Mouse (Mus musculus) T-helper 17 cell (primary cell): ENCODE results near the gene Fanca.

Experiments used
- in situ Hi-C, 2 experiments: fragments of 300-600 bp; cut with MboI, MseI; formaldehyde crosslinking; loops; 1 replicate in 1 of 2; 2 replicates in 1 of 2; pipeline ENCODE4 v1.15.1; 2025; ENCODE audit warnings: high pct_unique_total_duplicates in 2 of 2

Fanca gene

DNA sequence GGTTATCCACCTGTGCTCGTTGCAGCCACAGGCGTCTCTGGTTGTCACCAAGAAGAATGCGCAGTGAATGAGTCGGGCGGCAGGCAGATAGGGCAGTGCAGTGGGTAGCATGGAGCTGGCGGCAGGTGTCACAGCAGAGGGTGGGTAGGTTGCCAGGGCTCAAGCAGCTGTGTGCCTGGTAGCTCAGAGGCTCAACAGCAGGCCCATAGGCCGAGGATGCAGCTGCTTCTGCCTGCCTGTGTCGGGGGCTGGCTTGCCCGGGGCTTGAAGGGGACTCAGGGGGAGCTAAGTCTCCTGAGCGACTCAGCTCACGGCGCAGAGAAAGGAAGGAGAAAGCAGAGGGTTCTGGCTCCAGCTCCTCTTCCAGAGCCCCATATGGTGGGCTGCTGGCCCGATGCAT lies 85.1 kb downstream of the Fanca start:
- in situ Hi-C loops = loop anchor here in 1 of 2 experiments (5.0 kb wide), 1 partner anchor 84 kb away; the partner anchor contains the start of gene Fanca

DNA sequence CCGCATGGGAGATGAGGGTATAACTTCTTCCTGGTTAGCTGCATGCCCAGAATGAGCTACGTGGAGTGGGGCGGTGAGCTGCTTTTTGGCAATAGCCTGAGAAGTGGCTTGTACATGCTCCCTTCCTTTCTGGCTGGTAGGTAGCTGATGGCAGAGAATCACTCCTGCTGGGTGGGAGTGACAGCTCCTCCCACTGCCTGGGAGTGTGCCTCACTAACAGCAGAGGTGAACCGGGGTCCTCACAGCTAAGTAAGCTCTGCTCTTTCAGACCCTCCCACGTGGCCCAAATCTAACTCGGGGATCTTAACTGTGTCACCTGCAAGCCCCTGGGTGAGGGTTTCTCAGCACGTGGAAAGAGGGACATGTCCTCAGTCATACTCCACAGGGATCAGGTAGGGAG lies 85.8 kb downstream of the Fanca start:
- in situ Hi-C loops = loop anchor here in 1 of 2 experiments (5.0 kb wide), 1 partner anchor 85 kb away; the partner anchor contains the start of gene Fanca

DNA sequence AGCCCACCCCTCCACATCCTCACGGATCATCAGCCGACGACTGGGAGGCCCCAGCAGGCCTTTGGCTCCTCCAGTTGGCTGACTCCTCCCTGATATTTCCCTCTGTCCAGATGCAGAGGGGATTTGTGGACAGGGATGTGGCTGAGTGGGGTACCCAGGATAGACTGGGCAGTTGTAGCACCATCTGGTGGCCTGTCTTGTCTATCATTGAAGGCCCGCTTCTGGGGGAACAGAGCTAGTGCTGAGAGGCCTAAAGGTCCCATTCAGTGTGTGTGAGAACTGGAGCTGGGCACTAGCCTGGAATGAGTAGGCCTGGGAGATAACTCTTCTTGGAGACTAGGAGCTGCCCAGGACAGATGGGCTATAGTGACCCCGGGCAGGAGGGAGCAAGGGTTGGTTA lies 86.6 kb downstream of the Fanca start:
- in situ Hi-C loops = loop anchor here in 1 of 2 experiments (5.0 kb wide), 1 partner anchor 86 kb away; the partner anchor contains the start of gene Fanca

GRCm38 (mm10) chr8:123230326-123230725 lies 88.0 kb downstream of the Fanca start:
- in situ Hi-C loops = loop anchor here in 1 of 2 experiments (5.0 kb wide), 1 partner anchor 87 kb away; the partner anchor contains the start of gene Fanca

GRCm38 (mm10) chr8:123228416-123228815 lies 90.0 kb downstream of the Fanca start:
- in situ Hi-C loops = loop anchor here in 1 of 2 experiments (10.0 kb wide), 1 partner anchor 346 kb away; no protein-coding TSS in a partner anchor

DNA sequence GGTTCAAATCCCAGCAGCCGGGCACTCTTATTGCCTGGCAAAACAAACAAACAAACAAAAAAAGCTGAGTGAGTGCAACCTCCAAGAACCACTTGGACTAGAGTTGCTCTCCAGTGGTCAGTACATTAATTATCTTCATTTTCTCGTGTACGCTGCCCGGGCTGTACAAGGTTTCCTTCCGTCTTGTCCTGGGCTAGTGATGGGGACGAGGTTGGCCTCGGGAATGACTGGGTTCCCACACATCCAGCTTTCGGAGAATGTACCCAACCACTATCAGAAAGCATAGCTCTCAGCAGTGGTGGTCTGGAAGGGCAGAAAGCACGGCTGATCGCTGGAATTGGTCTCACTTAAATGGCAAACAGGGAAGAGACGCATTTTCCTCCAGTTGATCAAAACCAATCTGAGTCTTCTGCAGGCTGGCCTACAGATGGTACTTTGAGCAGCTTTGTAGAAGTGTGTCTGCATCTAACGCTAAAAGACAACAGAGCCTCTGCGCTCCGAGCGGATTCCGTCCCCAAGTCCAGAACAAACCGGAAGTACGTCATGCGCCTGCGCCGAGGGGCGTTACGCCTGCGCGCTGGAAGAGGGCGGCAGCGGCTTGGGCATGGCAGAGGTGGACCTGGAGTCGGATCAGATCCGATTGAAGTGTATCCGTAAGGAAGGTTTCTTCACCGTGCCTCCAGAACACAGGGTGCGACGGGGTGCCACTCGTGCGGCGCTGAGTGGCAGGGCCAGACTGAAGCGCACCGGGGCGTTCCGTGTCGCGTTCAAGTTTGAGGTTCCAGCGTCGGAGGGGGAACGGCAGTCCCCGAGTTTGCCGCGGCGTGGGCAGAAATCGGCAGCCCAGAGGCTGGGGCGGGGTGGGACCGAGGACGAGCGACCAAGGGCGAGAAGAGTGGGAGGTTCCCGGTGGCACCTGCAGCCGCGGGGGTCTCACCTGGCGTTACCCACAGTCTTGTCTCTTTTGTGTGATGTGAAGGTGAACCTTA lies 93.8 kb downstream of the Fanca start, which contains the start of gene Cdk10:
TSS of gene Cdk10 (plus strand) at position 565 of the 989 bp plus-strand sequence.
- in situ Hi-C loops = loop anchor here in 1 of 2 experiments (10.0 kb wide), 1 partner anchor 350 kb away; no protein-coding TSS in a partner anchor

GRCm38 (mm10) chr8:123220917-123221316 lies 97.5 kb downstream of the Fanca start:
- in situ Hi-C loops = loop anchor here in 1 of 2 experiments (10.0 kb wide), 1 partner anchor 354 kb away; no protein-coding TSS in a partner anchor
